Mouse (Mus musculus): Measurements from ENCODE around the gene Syne1. TPM values are rescaled to one million over a fixed set of nuclear protein-coding genes. Genes with fewer than 3 reads are reported as not detected.

Syne1 gene
- polyA plus RNA-seq, 1 experiment, result 52.0 TPM

DNA sequence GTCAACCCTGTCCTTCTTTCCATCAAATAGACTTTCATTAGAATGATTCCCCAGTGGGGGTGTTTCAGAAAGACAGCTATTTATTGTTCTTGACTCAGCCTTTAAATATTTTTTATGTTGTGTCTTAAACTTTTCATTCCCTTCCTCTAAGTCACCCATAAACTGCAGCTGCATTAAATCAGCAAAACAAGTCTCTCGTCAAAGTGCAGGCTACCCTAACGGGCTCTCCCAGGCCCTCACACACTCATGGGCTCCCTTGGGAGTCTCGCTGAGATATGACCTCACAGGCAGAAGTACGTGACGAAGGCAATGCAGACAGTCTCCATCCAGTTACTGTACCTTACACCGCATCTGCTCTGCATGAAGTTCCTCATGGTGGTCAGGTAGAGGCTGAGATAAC, 465.0 kb downstream of the Syne1 start:
- no peak overlapping the region for H3K4me3 ChIP-seq (replicated peaks; ENCODE audit: extremely low read depth, low read depth, low read length)
- no peak for DNase-seq
- no peaks in the 10 kb centered on the region for H3K4me1 ChIP-seq (ENCODE audit: control insufficient read depth, insufficient read depth, low read length)
- TF ChIP-seq POLR2A (IDR thresholded peaks at IDR 0.05; ENCODE audit: borderline replicate concordance, extremely low read depth, low read depth, low read length) (no peak), CTCF (IDR thresholded peaks at IDR 0.05; ENCODE audit: insufficient read depth, low read length) (no peak)
- WGBS, result 86% methylated on average over 6 of the region's 6 CpGs

DNA sequence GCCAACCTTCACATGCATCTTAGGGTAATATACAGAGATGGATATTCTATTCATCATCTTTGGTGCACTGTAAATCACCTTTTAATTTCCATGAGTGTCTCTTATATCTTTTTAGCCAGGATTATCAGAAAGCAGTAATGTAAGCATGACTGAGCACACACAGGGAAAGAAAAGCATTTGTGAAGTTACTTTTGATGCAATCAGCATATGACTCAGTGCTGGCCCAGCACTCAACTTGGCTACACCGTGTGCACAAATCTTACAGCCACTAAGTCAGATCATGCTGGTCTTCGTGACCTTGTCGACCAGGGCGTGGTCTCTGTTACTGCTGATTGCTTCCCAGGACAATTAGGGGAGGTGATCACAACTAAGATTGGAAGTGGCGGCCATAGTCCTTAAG, 465.5 kb downstream of the Syne1 start:
- no peaks in the 10 kb centered on the region for H3K4me1 ChIP-seq (ENCODE audit: control insufficient read depth, insufficient read depth, low read length)
- TF ChIP-seq POLR2A (IDR thresholded peaks at IDR 0.05; ENCODE audit: borderline replicate concordance, extremely low read depth, low read depth, low read length), result no peak
- no peak overlapping the region for H3K4me3 ChIP-seq (replicated peaks; ENCODE audit: extremely low read depth, low read depth, low read length)
- 82% methylated on average over 5 of the region's 5 CpGs for WGBS
- DNase-seq, result no peak

DNA sequence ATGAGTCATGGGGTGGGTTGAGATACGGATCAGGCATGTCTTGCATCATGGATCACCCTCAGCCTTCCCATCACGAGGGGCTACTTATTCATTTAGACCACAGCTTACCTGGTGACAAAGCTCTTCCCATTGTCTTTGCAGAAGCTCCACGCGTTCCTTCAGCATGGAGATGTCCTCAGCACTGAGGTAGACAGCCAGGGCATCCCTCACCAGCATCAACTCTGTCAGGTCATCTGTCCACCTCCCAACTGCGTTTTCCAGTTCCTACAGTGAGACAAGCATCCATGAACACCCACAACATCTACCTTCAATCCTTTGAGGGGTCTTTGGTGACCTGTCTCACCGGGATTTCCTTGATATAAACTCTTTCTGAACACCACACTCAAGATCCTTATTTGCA, 467.6 kb downstream of the Syne1 start:
- no peak overlapping the region for H3K4me3 ChIP-seq (replicated peaks; ENCODE audit: extremely low read depth, low read depth, low read length)
- 79% methylated on average over 6 of the region's 6 CpGs for WGBS

DNA sequence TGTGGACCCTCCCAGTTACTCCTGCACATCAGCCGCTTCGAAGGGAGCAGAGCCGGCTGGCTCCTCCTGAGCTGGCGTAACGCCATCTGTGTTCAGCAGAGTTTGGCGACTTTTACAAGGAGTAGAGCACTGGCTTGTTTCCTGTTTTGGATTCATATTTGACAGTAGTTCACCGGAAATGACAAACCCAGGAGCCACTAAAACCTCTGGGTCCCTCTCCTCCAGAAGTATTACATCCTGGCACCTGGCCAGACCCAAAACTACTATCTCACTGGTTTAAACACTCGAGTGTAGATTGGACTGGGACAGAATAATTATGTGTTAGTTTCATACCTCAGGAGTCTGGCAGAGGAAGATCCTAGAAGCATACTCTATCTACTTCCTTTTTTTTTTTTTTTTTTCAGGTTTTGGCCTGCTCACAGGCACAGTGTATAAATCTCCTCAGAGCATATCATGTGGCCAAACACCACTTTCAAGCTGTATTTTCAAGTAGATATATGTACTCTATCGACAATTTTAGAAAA, 471.3 kb downstream of the Syne1 start:
- no peak for TF ChIP-seq CTCF (IDR thresholded peaks at IDR 0.05; ENCODE audit: insufficient read depth, low read length)
- TF ChIP-seq POLR2A (IDR thresholded peaks at IDR 0.05; ENCODE audit: borderline replicate concordance, extremely low read depth, low read depth, low read length), result no peak
- H3K4me1 ChIP-seq (ENCODE audit: control insufficient read depth, insufficient read depth, low read length), result no peaks in the 10 kb centered on the region
- no peak overlapping the region for H3K4me3 ChIP-seq (replicated peaks; ENCODE audit: extremely low read depth, low read depth, low read length)
- no peak for DNase-seq
- 24% methylated on average over 9 of the region's 9 CpGs for WGBS

More for the DNA sequence above, 467.6 kb downstream of the Syne1 start:
- H3K4me1 ChIP-seq (ENCODE audit: control insufficient read depth, insufficient read depth, low read length), result no peaks in the 10 kb centered on the region
- DNase-seq, result no peak
- no peak for TF ChIP-seq POLR2A (IDR thresholded peaks at IDR 0.05; ENCODE audit: borderline replicate concordance, extremely low read depth, low read depth, low read length)
- no peak for TF ChIP-seq CTCF (IDR thresholded peaks at IDR 0.05; ENCODE audit: insufficient read depth, low read length)

DNA sequence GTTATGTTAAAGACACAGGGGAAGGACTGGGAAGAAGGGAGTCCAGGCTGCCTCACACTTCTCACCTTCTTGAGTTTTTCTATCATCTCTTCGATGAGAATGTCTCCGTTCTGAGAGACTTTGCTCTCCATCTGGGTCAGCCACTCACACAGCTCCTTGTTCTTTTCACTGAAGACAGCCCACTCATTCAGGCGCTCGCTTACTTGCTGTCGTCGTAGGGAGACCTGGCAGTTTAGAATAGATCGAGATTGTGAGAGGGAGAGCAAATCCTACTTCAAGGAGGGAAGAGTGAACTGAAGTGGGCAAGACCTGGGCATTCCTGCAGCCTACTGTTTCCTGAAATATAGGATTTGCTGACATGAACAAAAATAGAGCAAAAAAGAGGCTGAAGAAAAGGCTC, 475.6 kb downstream of the Syne1 start:
- WGBS, result 90% methylated on average over 7 of the region's 7 CpGs
- no peak for DNase-seq
- no peaks in the 10 kb centered on the region for H3K4me1 ChIP-seq (ENCODE audit: control insufficient read depth, insufficient read depth, low read length)
- TF ChIP-seq POLR2A (IDR thresholded peaks at IDR 0.05; ENCODE audit: borderline replicate concordance, extremely low read depth, low read depth, low read length), result no peak
- no peak for TF ChIP-seq CTCF (IDR thresholded peaks at IDR 0.05; ENCODE audit: insufficient read depth, low read length)
- no peak overlapping the region for H3K4me3 ChIP-seq (replicated peaks; ENCODE audit: extremely low read depth, low read depth, low read length)

DNA sequence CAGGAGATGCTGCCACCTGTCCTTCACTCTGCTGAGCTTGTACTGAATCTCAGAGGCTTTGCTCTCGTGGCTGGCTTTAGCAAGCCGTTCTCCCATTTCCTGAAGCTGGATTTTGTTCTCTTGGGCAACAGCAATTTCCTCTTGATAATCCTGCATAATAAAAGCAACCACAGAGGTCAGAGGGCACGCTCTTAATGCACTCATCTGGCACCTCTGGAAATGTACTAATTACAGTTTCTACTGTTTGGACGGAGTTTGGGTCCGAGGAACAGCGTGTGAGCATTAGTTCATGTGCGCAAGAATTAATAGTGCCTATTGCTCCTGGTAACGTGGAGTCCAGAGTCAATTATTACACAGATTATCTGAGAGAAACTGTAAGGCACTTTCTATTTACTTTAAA, 479.2 kb downstream of the Syne1 start:
- no peak overlapping the region for H3K4me3 ChIP-seq (replicated peaks; ENCODE audit: extremely low read depth, low read depth, low read length)
- no peaks in the 10 kb centered on the region for H3K4me1 ChIP-seq (ENCODE audit: control insufficient read depth, insufficient read depth, low read length)
- WGBS, result 76% methylated on average over 8 of the region's 8 CpGs
- DNase-seq, result no peak
- TF ChIP-seq CTCF (IDR thresholded peaks at IDR 0.05; ENCODE audit: insufficient read depth, low read length) (no peak), POLR2A (IDR thresholded peaks at IDR 0.05; ENCODE audit: borderline replicate concordance, extremely low read depth, low read depth, low read length) (no peak)

DNA sequence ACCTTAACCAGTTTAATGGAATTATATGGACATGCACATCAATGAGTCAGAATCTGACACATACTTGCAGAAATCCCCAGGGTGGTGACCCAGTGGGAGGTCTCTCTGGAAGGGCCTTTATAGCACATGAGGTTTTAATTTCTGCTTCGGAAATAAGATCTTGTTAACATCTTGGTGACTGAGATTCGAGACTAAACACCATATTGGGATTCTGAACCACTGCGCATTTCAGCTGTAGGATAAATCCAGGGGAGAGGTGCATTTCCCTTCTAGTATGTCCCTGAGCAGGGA, 480.4 kb downstream of the Syne1 start:
- TF ChIP-seq POLR2A (IDR thresholded peaks at IDR 0.05; ENCODE audit: borderline replicate concordance, extremely low read depth, low read depth, low read length), result no peak
- TF ChIP-seq CTCF (IDR thresholded peaks at IDR 0.05; ENCODE audit: insufficient read depth, low read length), result no peak
- WGBS, result 74% methylated on average over 3 of the region's 3 CpGs
- no peaks in the 10 kb centered on the region for H3K4me1 ChIP-seq (ENCODE audit: control insufficient read depth, insufficient read depth, low read length)
- no peak overlapping the region for H3K4me3 ChIP-seq (replicated peaks; ENCODE audit: extremely low read depth, low read depth, low read length)
- DNase-seq, result no peak

DNA sequence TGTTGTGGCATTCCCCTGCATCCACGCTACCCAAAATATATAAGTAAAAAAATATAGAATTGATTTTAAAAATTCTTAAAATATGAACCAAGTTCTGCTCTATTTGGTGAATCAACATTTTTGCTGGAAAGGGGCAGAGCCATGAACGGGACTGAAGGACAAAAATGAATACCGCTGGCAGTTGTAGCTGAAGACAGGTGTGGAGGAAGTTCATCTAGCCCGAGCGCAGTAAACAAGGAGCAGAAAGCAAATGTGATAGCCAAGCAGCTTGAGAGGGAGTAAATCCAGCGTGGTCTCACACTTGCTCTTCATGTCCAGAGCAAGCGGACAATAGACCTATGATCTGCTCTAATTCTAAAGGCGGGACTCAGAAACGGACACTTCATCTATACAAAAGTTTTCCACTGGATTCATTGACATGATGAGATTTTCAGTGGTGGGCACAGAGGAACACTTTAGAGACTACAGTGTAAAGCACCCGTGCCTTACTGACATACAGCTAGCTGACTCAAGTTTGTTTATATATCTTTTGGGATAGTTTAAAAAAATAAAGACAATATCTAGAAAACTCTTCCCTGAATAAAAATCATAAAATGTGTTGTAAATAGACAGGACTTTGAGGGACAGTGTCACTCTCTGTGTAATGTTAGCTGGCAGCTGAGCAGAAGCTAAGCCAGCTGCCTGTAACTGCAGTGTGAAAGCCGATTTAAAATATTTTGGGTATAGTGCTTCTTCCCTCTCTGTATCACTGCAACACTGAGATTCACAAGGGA, 480.9 kb downstream of the Syne1 start:
- 87% methylated on average over 11 of the region's 11 CpGs for WGBS
- no peak for DNase-seq
- H3K4me1 ChIP-seq (ENCODE audit: control insufficient read depth, insufficient read depth, low read length), result no peaks in the 10 kb centered on the region

DNA sequence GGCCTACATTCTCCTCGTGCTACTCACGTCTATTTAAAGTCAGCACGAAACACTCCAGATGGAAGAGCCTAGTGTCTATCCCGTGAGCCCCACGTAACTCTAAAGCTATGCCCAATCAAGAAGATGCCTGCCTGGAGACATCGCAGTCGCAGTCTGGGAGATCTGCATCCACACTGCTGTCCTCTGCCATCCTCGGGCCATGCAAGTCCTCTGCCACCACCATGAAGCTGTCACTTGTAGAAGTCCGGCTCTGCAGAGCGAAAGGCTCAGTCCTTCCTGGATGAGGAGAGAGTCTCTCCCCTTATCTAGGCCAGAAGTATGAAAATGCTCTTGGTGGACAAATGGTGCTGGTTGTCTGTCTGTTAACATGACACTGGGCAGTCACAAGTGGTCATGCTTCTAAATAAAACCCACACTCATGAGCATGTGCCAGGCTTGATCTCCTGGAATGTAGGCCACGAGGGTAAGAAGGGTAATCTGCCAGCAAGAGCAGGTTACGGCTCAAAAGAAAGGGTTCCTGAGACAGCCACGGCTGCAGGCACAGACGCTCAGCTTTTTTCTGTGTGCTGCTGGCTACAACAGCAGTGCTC, 482.5 kb downstream of the Syne1 start, which contains the start of gene Gm10097:
Gene Gm10097 (plus strand): TSS at position 517 of the 590 bp plus-strand sequence.
- TF ChIP-seq POLR2A (IDR thresholded peaks at IDR 0.05; ENCODE audit: borderline replicate concordance, extremely low read depth, low read depth, low read length) (no peak), CTCF (IDR thresholded peaks at IDR 0.05; ENCODE audit: insufficient read depth, low read length) (no peak)
- no peak for DNase-seq

More for the DNA sequence above, 480.9 kb downstream of the Syne1 start:
- H3K4me3 ChIP-seq (replicated peaks; ENCODE audit: extremely low read depth, low read depth, low read length), result no peak overlapping the region
- TF ChIP-seq POLR2A (IDR thresholded peaks at IDR 0.05; ENCODE audit: borderline replicate concordance, extremely low read depth, low read depth, low read length) (no peak), CTCF (IDR thresholded peaks at IDR 0.05; ENCODE audit: insufficient read depth, low read length) (no peak)

DNA sequence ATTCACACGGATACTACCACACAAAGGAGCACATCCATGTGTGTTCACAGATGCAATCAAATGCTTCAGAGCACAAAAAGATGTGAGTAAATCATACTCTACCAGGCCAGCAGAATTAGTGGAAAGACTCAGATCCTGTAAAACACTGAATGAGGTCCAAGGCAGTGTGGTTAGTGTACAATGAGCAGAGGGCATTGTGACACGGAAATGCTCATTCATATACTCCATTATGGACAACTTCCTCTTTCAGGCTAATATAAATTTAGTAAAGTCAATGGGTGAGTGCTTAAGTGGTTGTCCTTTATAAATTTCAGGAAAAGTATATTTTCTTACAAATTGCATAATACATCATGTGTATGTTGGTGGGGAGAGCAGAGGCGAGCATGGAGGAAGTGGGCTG, 484.2 kb downstream of the Syne1 start:
- TF ChIP-seq POLR2A (IDR thresholded peaks at IDR 0.05; ENCODE audit: borderline replicate concordance, extremely low read depth, low read depth, low read length) (no peak), CTCF (IDR thresholded peaks at IDR 0.05; ENCODE audit: insufficient read depth, low read length) (no peak)
- 62% methylated on average over 3 of the region's 3 CpGs for WGBS
- no peak overlapping the region for H3K4me3 ChIP-seq (replicated peaks; ENCODE audit: extremely low read depth, low read depth, low read length)

More for the DNA sequence above, 482.5 kb downstream of the Syne1 start, which contains the start of gene Gm10097:
- no peak within 1 kb of the TSS for H3K4me3 ChIP-seq (replicated peaks; ENCODE audit: extremely low read depth, low read depth, low read length)
- no peaks in the 10 kb centered on the region for H3K4me1 ChIP-seq (ENCODE audit: control insufficient read depth, insufficient read depth, low read length)
- 81% methylated on average over 14 of the region's 14 CpGs for WGBS

More for the DNA sequence above, 484.2 kb downstream of the Syne1 start:
- H3K4me1 ChIP-seq (ENCODE audit: control insufficient read depth, insufficient read depth, low read length), result no peaks in the 10 kb centered on the region
- no peak for DNase-seq
